Mouse (Mus musculus): ENCODE measurements at regions not wholly inside any gene's neighbourhood (a gene's known extent, or its start where the extent isn't known, plus 50 kb on each side); places are given as distances from the start of the nearest gene placed in this dataset.

GRCm38 (mm10) chr7:136094681-136095360 is 378.7 kb upstream of the Mki67 start:
- Histone ChIP-seq H3K36me3 (replicated peaks) (no peaks in the 10 kb centered on the region), H3K27me3 (replicated peaks; ENCODE audit: low read depth, poor library complexity, severe bottlenecking) (no peaks in the 10 kb centered on the region), H3K27ac (replicated peaks) (0 out of 2 replicates have a peak overlapping the region, but pooled peaks have one; percentile 30), H3K4me3 (no peak overlapping the region), H3K4me1 (peaks cover 40% of the 10 kb centered on the region), H3K9me3 (no peaks in the 10 kb centered on the region)
- DNase-seq (ENCODE audit: low spot score), result no peak
- 52% methylated on average over 14 of the region's 14 CpGs for WGBS

GRCm38 (mm10) chr7:136104021-136104420 is 387.9 kb upstream of the Mki67 start:
- WGBS, result 87% methylated on average over 4 of the region's 4 CpGs
- no peak overlapping the region for H3K4me3 ChIP-seq
- H3K27me3 ChIP-seq (replicated peaks; ENCODE audit: low read depth, poor library complexity, severe bottlenecking), result no peaks in the 10 kb centered on the region
- H3K27ac ChIP-seq (replicated peaks), result no peak overlapping the region
- H3K9me3 ChIP-seq, result no peaks in the 10 kb centered on the region
- no peaks in the 10 kb centered on the region for H3K4me1 ChIP-seq
- no peak for DNase-seq (ENCODE audit: low spot score)
- H3K36me3 ChIP-seq (replicated peaks), result no peaks in the 10 kb centered on the region

GRCm38 (mm10) chr7:136112163-136112562 is 396.0 kb upstream of the Mki67 start:
- no peaks in the 10 kb centered on the region for H3K27me3 ChIP-seq (replicated peaks; ENCODE audit: low read depth, poor library complexity, severe bottlenecking)
- no peak overlapping the region for H3K4me3 ChIP-seq
- no peak overlapping the region for H3K27ac ChIP-seq (replicated peaks)
- H3K4me1 ChIP-seq, result no peaks in the 10 kb centered on the region
- WGBS, result 68% methylated on average over 6 of the region's 6 CpGs
- no peaks in the 10 kb centered on the region for H3K36me3 ChIP-seq (replicated peaks)
- no peak for DNase-seq (ENCODE audit: low spot score)
- H3K9me3 ChIP-seq, result no peaks in the 10 kb centered on the region

- no peak overlapping the region for H3K27ac ChIP-seq (replicated peaks)
- H3K4me1 ChIP-seq, result peaks cover 16% of the 10 kb centered on the region
- WGBS, result 64% methylated on average over 7 of the region's 7 CpGs
- no peaks in the 10 kb centered on the region for H3K27me3 ChIP-seq (replicated peaks; ENCODE audit: low read depth, poor library complexity, severe bottlenecking)
- no peak for DNase-seq (ENCODE audit: low spot score)
- no peaks in the 10 kb centered on the region for H3K9me3 ChIP-seq
- no peaks in the 10 kb centered on the region for H3K36me3 ChIP-seq (replicated peaks)
- no peak overlapping the region for H3K4me3 ChIP-seq
Measured at GRCm38 (mm10) chr7:136120930-136121329, 404.8 kb upstream of the Mki67 start.

GRCm38 (mm10) chr7:136121406-136121805 is 405.2 kb upstream of the Mki67 start:
- no peak overlapping the region for H3K4me3 ChIP-seq
- H3K27ac ChIP-seq (replicated peaks), result no peak overlapping the region
- H3K36me3 ChIP-seq (replicated peaks), result no peaks in the 10 kb centered on the region
- no peaks in the 10 kb centered on the region for H3K27me3 ChIP-seq (replicated peaks; ENCODE audit: low read depth, poor library complexity, severe bottlenecking)
- H3K9me3 ChIP-seq, result no peaks in the 10 kb centered on the region
- peaks cover 16% of the 10 kb centered on the region for H3K4me1 ChIP-seq
- WGBS, result 81% methylated on average over 1 of the region's 1 CpGs
- no peak for DNase-seq (ENCODE audit: low spot score)

GRCm38 (mm10) chr7:136124786-136125185 is 408.6 kb upstream of the Mki67 start:
- WGBS, result 75% methylated on average over 2 of the region's 2 CpGs
- Histone ChIP-seq H3K4me1 (peaks cover 19% of the 10 kb centered on the region), H3K4me3 (no peak overlapping the region), H3K27ac (replicated peaks) (no peak overlapping the region), H3K36me3 (replicated peaks) (no peaks in the 10 kb centered on the region), H3K9me3 (no peaks in the 10 kb centered on the region), H3K27me3 (replicated peaks; ENCODE audit: low read depth, poor library complexity, severe bottlenecking) (no peaks in the 10 kb centered on the region)
- no peak for DNase-seq (ENCODE audit: low spot score)

GRCm38 (mm10) chr7:136126393-136126792 is 410.2 kb upstream of the Mki67 start:
- no peak overlapping the region for H3K27ac ChIP-seq (replicated peaks)
- no peaks in the 10 kb centered on the region for H3K27me3 ChIP-seq (replicated peaks; ENCODE audit: low read depth, poor library complexity, severe bottlenecking)
- H3K36me3 ChIP-seq (replicated peaks), result no peaks in the 10 kb centered on the region
- H3K4me1 ChIP-seq, result peaks cover 21% of the 10 kb centered on the region
- 91% methylated on average over 3 of the region's 3 CpGs for WGBS
- no peak overlapping the region for H3K4me3 ChIP-seq
- no peak for DNase-seq (ENCODE audit: low spot score)
- no peaks in the 10 kb centered on the region for H3K9me3 ChIP-seq

GRCm38 (mm10) chr7:136127576-136127975 is 411.4 kb upstream of the Mki67 start:
- Histone ChIP-seq H3K4me3 (no peak overlapping the region), H3K9me3 (no peaks in the 10 kb centered on the region), H3K4me1 (peaks cover 21% of the 10 kb centered on the region), H3K27me3 (replicated peaks; ENCODE audit: low read depth, poor library complexity, severe bottlenecking) (no peaks in the 10 kb centered on the region), H3K36me3 (replicated peaks) (no peaks in the 10 kb centered on the region), H3K27ac (replicated peaks) (no peak overlapping the region)
- 89% methylated on average over 2 of the region's 2 CpGs for WGBS
- DNase-seq (ENCODE audit: low spot score), result no peak

- no peak overlapping the region for H3K4me3 ChIP-seq
- H3K27ac ChIP-seq (replicated peaks), result 0 out of 2 replicates have a peak overlapping the region, but pooled peaks have one; percentile 49
- H3K4me1 ChIP-seq, result peaks cover 22% of the 10 kb centered on the region
- no peaks in the 10 kb centered on the region for H3K36me3 ChIP-seq (replicated peaks)
- H3K9me3 ChIP-seq, result no peaks in the 10 kb centered on the region
- no peaks in the 10 kb centered on the region for H3K27me3 ChIP-seq (replicated peaks; ENCODE audit: low read depth, poor library complexity, severe bottlenecking)
- DNase-seq (ENCODE audit: low spot score), result peak; percentile 23
- 46% methylated on average over 7 of the region's 7 CpGs for WGBS
Measured at GRCm38 (mm10) chr7:136129721-136130123, 413.6 kb upstream of the Mki67 start.

GRCm38 (mm10) chr7:136130666-136131239 is 414.6 kb upstream of the Mki67 start:
- Histone ChIP-seq H3K4me3 (no peak overlapping the region), H3K9me3 (no peaks in the 10 kb centered on the region), H3K4me1 (peaks cover 22% of the 10 kb centered on the region), H3K36me3 (replicated peaks) (no peaks in the 10 kb centered on the region), H3K27me3 (replicated peaks; ENCODE audit: low read depth, poor library complexity, severe bottlenecking) (no peaks in the 10 kb centered on the region), H3K27ac (replicated peaks) (no peak overlapping the region)
- peak; percentile 27 for DNase-seq (ENCODE audit: low spot score)
- 34% methylated on average over 10 of the region's 10 CpGs for WGBS

GRCm38 (mm10) chr7:136132976-136133375 is 416.8 kb upstream of the Mki67 start:
- H3K9me3 ChIP-seq, result no peaks in the 10 kb centered on the region
- H3K36me3 ChIP-seq (replicated peaks), result no peaks in the 10 kb centered on the region
- peaks cover 22% of the 10 kb centered on the region for H3K4me1 ChIP-seq
- 58% methylated on average over 2 of the region's 2 CpGs for WGBS
- H3K27me3 ChIP-seq (replicated peaks; ENCODE audit: low read depth, poor library complexity, severe bottlenecking), result no peaks in the 10 kb centered on the region
- no peak overlapping the region for H3K27ac ChIP-seq (replicated peaks)
- no peak for DNase-seq (ENCODE audit: low spot score)
- no peak overlapping the region for H3K4me3 ChIP-seq

- H3K4me3 ChIP-seq, result no peak overlapping the region
- DNase-seq (ENCODE audit: low spot score), result no peak
- 69% methylated on average over 1 of the region's 1 CpGs for WGBS
- H3K4me1 ChIP-seq, result peaks cover 12% of the 10 kb centered on the region
- H3K9me3 ChIP-seq, result no peaks in the 10 kb centered on the region
- H3K36me3 ChIP-seq (replicated peaks), result no peaks in the 10 kb centered on the region
- H3K27me3 ChIP-seq (replicated peaks; ENCODE audit: low read depth, poor library complexity, severe bottlenecking), result no peaks in the 10 kb centered on the region
- no peak overlapping the region for H3K27ac ChIP-seq (replicated peaks)
Measured at GRCm38 (mm10) chr7:136136666-136137065, 420.5 kb upstream of the Mki67 start.

- no peaks in the 10 kb centered on the region for H3K27me3 ChIP-seq (replicated peaks; ENCODE audit: low read depth, poor library complexity, severe bottlenecking)
- no peak overlapping the region for H3K4me3 ChIP-seq
- H3K4me1 ChIP-seq, result peaks cover 12% of the 10 kb centered on the region
- no peaks in the 10 kb centered on the region for H3K9me3 ChIP-seq
- DNase-seq (ENCODE audit: low spot score), result no peak
- no peak overlapping the region for H3K27ac ChIP-seq (replicated peaks)
- H3K36me3 ChIP-seq (replicated peaks), result no peaks in the 10 kb centered on the region
- 89% methylated on average over 2 of the region's 2 CpGs for WGBS
Measured at GRCm38 (mm10) chr7:136137341-136137740, 421.2 kb upstream of the Mki67 start.
